Comparison of ENCODE assay signal across 8 mouse cellular contexts in genomic region chr4:41676248-41677005, GRCm38 (mm10). TPM values are rescaled to one million over a fixed set of nuclear protein-coding genes. Genes with fewer than 3 reads are reported as not detected.
DNase-seq lines count a peak whose midpoint lies in the region; ATAC-seq lines count a peak whose summit lies in the region.

No protein-coding gene starts in this region.

- H3K36me3 ChIP-seq in forebrain, embryonic 16.5 days (ENCODE audit: control insufficient read depth, insufficient read depth) = no peaks in the 10 kb centered on the region
- H3K36me3 ChIP-seq in neural tube, embryonic 15.5 days = no peaks in the 10 kb centered on the region

- H3K9me3 ChIP-seq in forebrain, embryonic 16.5 days (ENCODE audit: control insufficient read depth, low read length) = no peaks in the 10 kb centered on the region
- no peaks in the 10 kb centered on the region for H3K9me3 ChIP-seq in neural tube, embryonic 15.5 days (replicated peaks)

- peak overlapping the region; percentile 4; the same call in 1 of the 2 replicates for H3K9ac ChIP-seq in forebrain, embryonic 16.5 days (replicated peaks; ENCODE audit: low read depth, low read length)
- no peak overlapping the region for H3K9ac ChIP-seq in neural tube, embryonic 15.5 days (replicated peaks)

- H3K4me3 ChIP-seq in forebrain, embryonic 16.5 days (replicated peaks; ENCODE audit: low read length) = no peak overlapping the region
- no peak overlapping the region for H3K4me3 ChIP-seq in neural tube, embryonic 15.5 days (replicated peaks)

- ATAC-seq in frontal cortex, adult (ENCODE audit: low TSS enrichment) = peak; percentile 14; the same call in 1 of the 2 replicates
- ATAC-seq in forebrain, embryonic 16.5 days = no peak
- ATAC-seq in neural tube, embryonic 15.5 days (ENCODE audit: low FRiP score) = no peak

- H3K27ac ChIP-seq in forebrain, embryonic 16.5 days (ENCODE audit: low read length) = peak overlapping the region; percentile 33; the same call in 1 of the 2 replicates
- peak overlapping the region; percentile 58 for H3K27ac ChIP-seq in neural tube, embryonic 15.5 days (replicated peaks)

- peaks cover 75% of the 10 kb centered on the region for H3K4me1 ChIP-seq in forebrain, embryonic 16.5 days (replicated peaks; ENCODE audit: control insufficient read depth, insufficient read depth, low read length)
- H3K4me1 ChIP-seq in neural tube, embryonic 15.5 days = peaks cover 81% of the 10 kb centered on the region

- no peaks in the 10 kb centered on the region for H3K27me3 ChIP-seq in forebrain, embryonic 16.5 days (replicated peaks; ENCODE audit: control insufficient read depth, insufficient read depth, low read length)
- no peaks in the 10 kb centered on the region for H3K27me3 ChIP-seq in neural tube, embryonic 15.5 days (replicated peaks)

- 34% methylated on average over 13 of the region's 17 CpGs for whole genome bisulfite sequencing in forebrain, embryonic 16.5 days
- WGBS in neural tube, embryonic 15.5 days = 62% methylated on average over 17 of the region's 17 CpGs

- peak overlapping the region; percentile 8; the same call in 1 of the 2 replicates for H3K4me2 ChIP-seq in forebrain, embryonic 16.5 days (ENCODE audit: low read length)
- peak overlapping the region; percentile 13; the same call in 1 of the 2 replicates for H3K4me2 ChIP-seq in neural tube, embryonic 15.5 days

- no peak for DNase-seq in frontal cortex, adult 2 months (ENCODE audit: extremely low spot score in 1 of 2, low spot score in 1 of 2)
- peak; percentile 27 for DNase-seq in lung, postnatal 10 days
- no peak for DNase-seq in lung, adult 18-20 months
- DNase-seq in layer of hippocampus, postnatal 14 days (ENCODE audit: low spot score in 2 of 2) = no peak
- no peak for DNase-seq in spleen, adult 12 weeks (ENCODE audit: low spot score)

RNA-seq across cellular contexts. Expression of gene Cntfr, which starts 20.5 kb away (rescaled TPM):
- polyA plus RNA-seq in frontal cortex, adult 2 months (2012; rRNA removed) = 79.4 and 92.6 TPM in 2 replicates
- 12.3 and 16.7 TPM in 2 replicates for polyA plus RNA-seq in forebrain, embryonic 16.5 days (2015; fragmentation: Nextera tagmentation; extraction: Ambion mirVana)
- polyA plus RNA-seq in neural tube, embryonic 15.5 days (2015; fragmentation: Nextera tagmentation; extraction: Ambion mirVana) = 23.1 and 27.2 TPM in 2 replicates
- 10 to 100 TPM; 84.4 to 89.5 TPM for total RNA-seq in layer of hippocampus, postnatal 14 days (2021)

RNA-seq across cellular contexts. Expression of gene Il11ra1, which starts 23.4 kb away (rescaled TPM):
- polyA plus RNA-seq in frontal cortex, adult 2 months (2012; rRNA removed) = 37.0 and 38.1 TPM in 2 replicates
- polyA plus RNA-seq in forebrain, embryonic 16.5 days (2015; fragmentation: Nextera tagmentation; extraction: Ambion mirVana) = 28.3 and 29.2 TPM in 2 replicates
- polyA plus RNA-seq in neural tube, embryonic 15.5 days (2015; fragmentation: Nextera tagmentation; extraction: Ambion mirVana) = 52.6 and 56.6 TPM in 2 replicates
- 10 to 100 TPM; 26.8 to 29.2 TPM for total RNA-seq in layer of hippocampus, postnatal 14 days (2021)

RNA-seq across cellular contexts. Expression of gene Enho, which starts 36.3 kb away (rescaled TPM):
- 111 and 117 TPM in 2 replicates for polyA plus RNA-seq in frontal cortex, adult 2 months (2012; rRNA removed)
- 51.5 and 68.4 TPM in 2 replicates for polyA plus RNA-seq in forebrain, embryonic 16.5 days (2015; fragmentation: Nextera tagmentation; extraction: Ambion mirVana)
- polyA plus RNA-seq in neural tube, embryonic 15.5 days (2015; fragmentation: Nextera tagmentation; extraction: Ambion mirVana) = 89.8 and 111 TPM in 2 replicates
- 10 to 100 TPM; 61.0 to 69.8 TPM for total RNA-seq in layer of hippocampus, postnatal 14 days (2021)

RNA-seq across cellular contexts. Expression of gene Rpp25l, which starts 36.9 kb away (rescaled TPM):
- 30.7 and 32.5 TPM in 2 replicates for polyA plus RNA-seq in frontal cortex, adult 2 months (2012; rRNA removed)
- polyA plus RNA-seq in forebrain, embryonic 16.5 days (2015; fragmentation: Nextera tagmentation; extraction: Ambion mirVana) = 51.7 and 60.5 TPM in 2 replicates
- 59.3 and 61.1 TPM in 2 replicates for polyA plus RNA-seq in neural tube, embryonic 15.5 days (2015; fragmentation: Nextera tagmentation; extraction: Ambion mirVana)
- total RNA-seq in layer of hippocampus, postnatal 14 days (2021) = 10 to 100 TPM; 26.7 to 31.1 TPM

RNA-seq across cellular contexts. Expression of gene Dctn3, which starts 46.5 kb away (rescaled TPM):
- 189 and 190 TPM in 2 replicates for polyA plus RNA-seq in frontal cortex, adult 2 months (2012; rRNA removed)
- 304 and 315 TPM in 2 replicates for polyA plus RNA-seq in forebrain, embryonic 16.5 days (2015; fragmentation: Nextera tagmentation; extraction: Ambion mirVana)
- 271 and 320 TPM in 2 replicates for polyA plus RNA-seq in neural tube, embryonic 15.5 days (2015; fragmentation: Nextera tagmentation; extraction: Ambion mirVana)
- 100 to 1,000 TPM; 161 to 163 TPM for total RNA-seq in layer of hippocampus, postnatal 14 days (2021)
